Comparison of ENCODE assay signal across 16 mouse cellular contexts in genomic region chr8:117340800-117341199, GRCm38 (mm10).
DNase-seq lines count a peak whose midpoint lies in the region; ATAC-seq and TF ChIP-seq lines count a peak whose summit lies in the region.
"Had no signal": no experiment of that assay in that cellular context is flagged by ENCODE, and none has a peak within 500 bp of the region (broad histone marks: within the 10 kb centered on the region; RNA-seq: fewer than 3 reads in every experiment).

No protein-coding gene starts in this region.

- TF ChIP-seq CTCF in ES-Bruce4 (IDR thresholded peaks at IDR 0.05; ENCODE audit: low read depth, low read length) = no peak
- no peak for TF ChIP-seq CTCF in bone marrow macrophage, adult 2 months (IDR thresholded peaks at IDR 0.05; ENCODE audit: low read depth, low read length)
- no peak for TF ChIP-seq CTCF in lung, postnatal 0 days (IDR thresholded peaks at IDR 0.05)

- no peak overlapping the region for H3K4me3 ChIP-seq in heart, embryonic 11.5 days (ENCODE audit: low read depth, low read length)
- H3K4me3 ChIP-seq in ES-Bruce4 (ENCODE audit: low read depth, low read length) = no peak overlapping the region
- H3K4me3 ChIP-seq in bone marrow macrophage, adult 2 months (ENCODE audit: insufficient read depth, low read length) = no peak overlapping the region
- no peak overlapping the region for H3K4me3 ChIP-seq in macrophage (ENCODE audit: inconsistent target)
- H3K4me3 ChIP-seq in forebrain, embryonic 12.5 days (replicated peaks) = no peak overlapping the region
- no peak overlapping the region for H3K4me3 ChIP-seq in lung, postnatal 0 days (ENCODE audit: low read depth, low read length)
- H3K4me3 ChIP-seq: heart, embryonic 12.5 days had no signal

- no peak overlapping the region for H3K9ac ChIP-seq in heart, embryonic 11.5 days (ENCODE audit: low read depth, low read length)
- no peak overlapping the region for H3K9ac ChIP-seq in ES-Bruce4 (ENCODE audit: low read depth, poor library complexity, severe bottlenecking)
- H3K9ac ChIP-seq in forebrain, embryonic 12.5 days = no peak overlapping the region
- no peak overlapping the region for H3K9ac ChIP-seq in lung, postnatal 0 days (replicated peaks; ENCODE audit: low read depth)
- H3K9ac ChIP-seq: forebrain, postnatal 0 days; heart, embryonic 12.5 days had no signal

- H3K4me1 ChIP-seq in heart, embryonic 11.5 days (ENCODE audit: control insufficient read depth, insufficient read depth, low read length) = peaks cover 37% of the 10 kb centered on the region
- H3K4me1 ChIP-seq in ES-Bruce4 (ENCODE audit: control insufficient read depth, insufficient read depth, low read length) = peaks cover 35% of the 10 kb centered on the region
- peaks cover 68% of the 10 kb centered on the region for H3K4me1 ChIP-seq in bone marrow macrophage, adult 2 months (ENCODE audit: control insufficient read depth, insufficient read depth, low read length)
- H3K4me1 ChIP-seq in forebrain, embryonic 12.5 days = peaks cover 22% of the 10 kb centered on the region
- peaks cover 20% of the 10 kb centered on the region for H3K4me1 ChIP-seq in lung, postnatal 0 days (ENCODE audit: insufficient read depth, low read depth, low read length)

- no peaks in the 10 kb centered on the region for H3K36me3 ChIP-seq in heart, embryonic 11.5 days (ENCODE audit: control insufficient read depth, insufficient read depth, low read length)
- H3K36me3 ChIP-seq in ES-Bruce4 (ENCODE audit: control insufficient read depth, insufficient read depth, low read length, poor library complexity, severe bottlenecking) (no peaks in the 10 kb centered on the region), macrophage (ENCODE audit: inconsistent target) (no peaks in the 10 kb centered on the region)
- no peaks in the 10 kb centered on the region for H3K36me3 ChIP-seq in forebrain, embryonic 12.5 days (replicated peaks)
- no peaks in the 10 kb centered on the region for H3K36me3 ChIP-seq in lung, postnatal 0 days (ENCODE audit: insufficient read depth, low read length)
- H3K36me3 ChIP-seq: heart, embryonic 12.5 days had no signal

- H3K9me3 ChIP-seq in heart, embryonic 11.5 days (replicated peaks; ENCODE audit: control insufficient read depth, low read length) = no peaks in the 10 kb centered on the region
- no peaks in the 10 kb centered on the region for H3K9me3 ChIP-seq in ES-Bruce4 (replicated peaks; ENCODE audit: control insufficient read depth, insufficient read depth, low read length, poor library complexity, severe bottlenecking)
- no peaks in the 10 kb centered on the region for H3K9me3 ChIP-seq in forebrain, embryonic 12.5 days
- H3K9me3 ChIP-seq in lung, postnatal 0 days (ENCODE audit: low read length) = no peaks in the 10 kb centered on the region
- H3K9me3 ChIP-seq: heart, embryonic 12.5 days had no signal

- DNase-seq in heart, adult 11 months = peak; percentile 95
- no peak for DNase-seq in thymus, postnatal 0 days (ENCODE audit: low spot score)
- no peak for DNase-seq in lung, postnatal 0 days (ENCODE audit: low spot score)
- DNase-seq: cerebellum, adult 11 months; cerebellum, postnatal 36 days; forebrain, postnatal 0 days; gastrocnemius, postnatal 25 days; lung, adult 2 months; midbrain, embryonic 14.5 days; thymus, adult 18-20 months had no signal

- no peak for TF ChIP-seq POLR2A in ES-Bruce4 (IDR thresholded peaks at IDR 0.05; ENCODE audit: insufficient read depth, low read length)
- TF ChIP-seq POLR2A in bone marrow macrophage, adult 2 months (IDR thresholded peaks at IDR 0.05; ENCODE audit: borderline replicate concordance, low read depth, low read length) = no peak

- WGBS in heart, embryonic 11.5 days (ENCODE audit: insufficient replicate concordance) = 87% methylated on average over 12 of the region's 12 CpGs
- 95% methylated on average over 11 of the region's 12 CpGs for WGBS in macrophage (ENCODE audit: missing documents)
- WGBS in forebrain, embryonic 12.5 days = 91% methylated on average over 12 of the region's 12 CpGs
- 84% methylated on average over 12 of the region's 12 CpGs for WGBS in lung, postnatal 0 days

- H3K4me2 ChIP-seq in heart, embryonic 11.5 days = no peak overlapping the region
- H3K4me2 ChIP-seq in forebrain, embryonic 12.5 days = no peak overlapping the region
- H3K4me2 ChIP-seq in lung, postnatal 0 days (replicated peaks; ENCODE audit: low read depth, low read length) = no peak overlapping the region
- H3K4me2 ChIP-seq: heart, embryonic 12.5 days had no signal

- H3K79me2 ChIP-seq in macrophage (ENCODE audit: inconsistent target) = peaks cover 98% of the 10 kb centered on the region

- no peak for ATAC-seq in heart, embryonic 11.5 days (replicated peaks; ENCODE audit: insufficient number of reproducible peaks, low FRiP score, low TSS enrichment)
- no peak for ATAC-seq in forebrain, embryonic 12.5 days (ENCODE audit: low FRiP score)
- ATAC-seq in lung, postnatal 0 days = no peak
- ATAC-seq: forebrain, postnatal 0 days had no signal

- no peaks in the 10 kb centered on the region for H3K27me3 ChIP-seq in heart, embryonic 11.5 days (ENCODE audit: control insufficient read depth, insufficient read depth, low read length)
- H3K27me3 ChIP-seq in ES-Bruce4 (ENCODE audit: control insufficient read depth, insufficient read depth, low read length, poor library complexity, severe bottlenecking) = no peaks in the 10 kb centered on the region
- H3K27me3 ChIP-seq in forebrain, embryonic 12.5 days = no peaks in the 10 kb centered on the region
- no peaks in the 10 kb centered on the region for H3K27me3 ChIP-seq in lung, postnatal 0 days (replicated peaks; ENCODE audit: insufficient read depth, low read length)
- H3K27me3 ChIP-seq: heart, embryonic 12.5 days had no signal

- H3K27ac ChIP-seq in heart, embryonic 11.5 days (ENCODE audit: low read depth, low read length) = no peak overlapping the region
- H3K27ac ChIP-seq in ES-Bruce4 (ENCODE audit: insufficient read depth, low read length) (peak overlapping the region; percentile 9; the same call in 1 of the 2 replicates), macrophage (peak overlapping the region; percentile 49)
- peak overlapping the region; percentile 15; the same call in 1 of the 2 replicates for H3K27ac ChIP-seq in bone marrow macrophage, adult 2 months (ENCODE audit: insufficient read depth, low read depth, low read length)
- no peak overlapping the region for H3K27ac ChIP-seq in forebrain, embryonic 12.5 days
- H3K27ac ChIP-seq in lung, postnatal 0 days (ENCODE audit: low read length) = no peak overlapping the region

- TF ChIP-seq EP300 in ES-Bruce4 (IDR thresholded peaks at IDR 0.05; ENCODE audit: insufficient read depth, low read depth, low read length) = no peak
- no peak for TF ChIP-seq EP300 in lung, postnatal 0 days (IDR thresholded peaks at IDR 0.05)

Comparison
In these comparisons a context has a peak if more than half of its experiments do, and no peak if none do; other contexts are left out.
1. H3K27ac ChIP-seq: peak in ES-Bruce4 (single experiment), bone marrow macrophage, adult 2 months (single experiment) and macrophage (single experiment); none in heart, embryonic 11.5 days (single experiment), forebrain, embryonic 12.5 days (single experiment) and lung, postnatal 0 days (single experiment).